Mouse (Mus musculus): ENCODE results near the gene Btg1.

DNA sequence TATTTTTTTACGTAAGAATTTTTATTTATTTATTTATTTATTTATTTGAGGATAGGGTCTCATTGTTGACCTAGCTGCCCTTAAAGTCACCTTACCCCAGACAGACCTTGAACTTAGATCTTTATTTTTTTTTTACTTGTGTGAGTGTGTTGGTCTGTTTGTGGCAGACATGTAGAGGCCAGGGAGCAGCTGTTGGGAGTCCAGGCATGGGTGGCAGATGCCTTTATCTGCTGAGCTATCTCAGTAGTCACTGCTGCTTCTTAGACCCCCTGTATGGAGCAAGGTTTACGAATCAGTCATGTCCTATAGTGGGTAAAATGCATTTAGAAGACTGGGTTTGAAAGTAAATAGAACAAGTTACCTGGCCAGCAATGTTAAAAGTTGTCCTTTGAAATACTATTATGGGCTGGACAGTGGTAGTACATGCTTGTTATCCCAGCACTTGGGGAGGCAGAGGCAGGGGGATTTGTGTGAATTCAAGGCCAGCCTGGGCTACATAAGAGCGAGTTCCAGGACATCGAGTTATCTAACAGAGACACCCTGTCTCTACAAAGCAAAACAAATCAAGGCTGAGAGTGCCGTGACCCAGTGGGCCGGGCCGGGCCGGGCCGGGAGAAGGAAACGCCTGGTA is 9.4 kb downstream of the Btg1 start:
- no peak for TF ChIP-seq GATA1 (IDR thresholded peaks at IDR 0.05; ENCODE audit: low read length)
- no peak for TF ChIP-seq TAL1 (IDR thresholded peaks at IDR 0.05; ENCODE audit: low read length)
